Mouse (Mus musculus): ENCODE results near the gene Rab1a.
"Not testable (repeated sequence)": the region's sequence is repeated elsewhere in the genome, so short reads cannot be mapped to it uniquely, and the experiment has no call there.

Gene Rab1a

DNA sequence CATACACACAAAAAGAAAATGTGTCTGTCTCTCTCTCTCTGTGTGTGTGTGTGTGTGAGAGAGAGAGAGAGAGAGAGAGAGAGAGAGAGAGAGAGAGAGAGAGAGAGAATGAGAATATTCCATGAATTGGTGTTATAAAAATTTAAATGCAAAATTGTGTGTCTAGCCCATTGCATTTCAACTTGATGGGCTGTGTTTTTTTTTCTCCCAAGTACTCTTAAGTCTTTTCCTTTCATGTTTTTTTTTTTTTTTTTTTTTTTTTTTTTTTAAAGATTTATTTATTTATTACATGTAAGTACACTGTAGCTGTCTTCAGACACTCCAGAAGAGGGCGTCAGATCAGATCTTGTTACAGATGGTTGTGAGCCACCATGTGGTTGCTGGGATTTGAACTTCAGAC, 20.4 kb downstream of the Rab1a start:
- DNase-seq: not testable (repeated sequence)

DNA sequence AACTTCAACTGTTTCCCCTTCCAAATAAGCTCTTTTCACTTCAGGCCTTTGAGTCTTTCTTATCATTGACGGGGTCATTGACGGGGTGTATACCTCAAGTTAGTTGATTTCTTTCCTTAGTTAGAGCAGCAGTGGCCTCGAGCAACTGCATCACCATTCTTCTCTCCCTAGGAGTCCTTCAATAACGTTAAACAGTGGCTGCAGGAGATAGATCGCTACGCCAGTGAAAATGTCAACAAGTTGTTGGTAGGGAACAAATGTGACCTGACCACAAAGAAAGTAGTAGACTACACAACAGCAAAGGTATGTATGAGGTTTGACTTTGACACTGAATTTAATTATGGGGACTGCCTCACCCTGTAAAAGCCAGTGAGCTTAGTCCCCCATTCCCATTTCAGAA, 23.0 kb downstream of the Rab1a start:
- DNase-seq: no peak

DNA sequence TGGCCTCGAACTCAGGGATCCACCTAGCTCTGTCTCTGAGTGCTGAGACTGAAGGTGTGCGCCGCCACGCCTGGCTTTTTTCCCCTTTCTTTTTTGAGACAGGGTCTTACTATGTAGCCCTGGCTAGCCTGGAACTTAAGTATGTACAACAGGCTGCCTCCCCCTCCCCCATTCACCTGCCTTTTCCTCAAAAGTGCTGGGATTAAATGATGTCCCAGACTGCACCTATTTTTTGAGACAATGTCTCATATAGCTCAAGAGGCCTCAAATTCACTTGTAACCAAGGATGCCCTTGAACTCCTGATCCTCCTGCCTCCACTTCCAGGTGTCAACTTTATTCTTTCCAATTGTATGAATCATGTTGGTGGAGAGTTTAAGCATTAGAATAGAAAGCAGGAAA, 24.7 kb downstream of the Rab1a start:
- no peak for DNase-seq

DNA sequence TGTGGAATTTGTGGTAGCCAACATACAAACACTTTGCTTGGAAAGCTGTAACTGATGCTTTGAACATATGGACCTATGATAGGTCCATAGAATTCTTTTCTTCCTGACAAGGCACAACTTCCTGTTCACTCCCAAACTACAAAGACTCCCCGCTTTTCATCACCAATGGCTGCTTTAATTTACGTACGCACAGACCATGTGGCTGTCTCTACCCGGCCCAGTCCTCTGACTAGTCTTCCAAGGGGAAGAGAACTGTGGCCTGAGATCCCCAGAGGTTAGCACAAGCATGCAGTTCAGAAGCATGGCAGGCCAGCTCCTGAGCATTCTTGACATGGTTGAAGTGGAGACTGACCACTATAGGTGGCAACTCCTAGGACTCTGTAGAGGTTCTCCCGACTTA, 27.4 kb downstream of the Rab1a start:
- no peak for DNase-seq

DNA sequence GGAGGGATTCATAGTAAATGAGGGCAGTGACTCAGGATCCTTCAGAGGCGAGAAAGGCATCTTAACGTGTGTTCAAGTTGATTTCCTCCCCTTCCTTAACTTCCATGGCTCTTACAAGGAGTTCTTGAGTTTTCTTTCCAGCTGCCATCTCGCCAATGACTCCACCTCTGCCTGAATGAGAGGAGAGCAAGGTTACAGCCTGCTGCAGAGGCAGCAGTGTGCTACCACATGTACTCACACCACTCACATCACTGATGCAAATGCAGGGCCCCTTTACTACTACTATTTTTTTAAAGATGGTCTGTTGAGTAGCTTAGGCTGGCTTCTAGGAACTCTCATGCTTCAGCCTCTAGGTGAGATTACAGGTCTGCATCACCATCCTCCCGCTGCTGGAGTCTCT, 28.1 kb downstream of the Rab1a start:
- DNase-seq: no peak

DNA sequence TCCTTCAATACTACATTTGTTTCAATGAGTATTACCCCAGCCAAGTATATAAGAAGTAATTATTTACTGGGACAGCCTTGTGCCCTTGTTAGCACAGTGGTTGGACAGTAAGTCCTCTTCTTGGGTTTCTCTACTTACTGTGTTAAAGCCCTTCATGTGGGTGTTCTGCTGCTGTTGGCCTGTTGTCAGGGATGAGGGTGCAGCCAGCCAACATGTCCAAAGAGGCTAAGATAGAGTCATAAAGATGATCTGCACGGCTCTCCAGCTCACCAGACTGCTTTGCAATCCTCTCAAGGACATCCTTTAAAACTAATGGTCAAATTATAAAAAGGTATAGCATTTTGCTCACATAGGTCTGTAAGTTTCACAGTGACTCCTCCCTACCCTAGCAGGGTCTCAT, 29.1 kb downstream of the Rab1a start:
- no peak for DNase-seq

DNA sequence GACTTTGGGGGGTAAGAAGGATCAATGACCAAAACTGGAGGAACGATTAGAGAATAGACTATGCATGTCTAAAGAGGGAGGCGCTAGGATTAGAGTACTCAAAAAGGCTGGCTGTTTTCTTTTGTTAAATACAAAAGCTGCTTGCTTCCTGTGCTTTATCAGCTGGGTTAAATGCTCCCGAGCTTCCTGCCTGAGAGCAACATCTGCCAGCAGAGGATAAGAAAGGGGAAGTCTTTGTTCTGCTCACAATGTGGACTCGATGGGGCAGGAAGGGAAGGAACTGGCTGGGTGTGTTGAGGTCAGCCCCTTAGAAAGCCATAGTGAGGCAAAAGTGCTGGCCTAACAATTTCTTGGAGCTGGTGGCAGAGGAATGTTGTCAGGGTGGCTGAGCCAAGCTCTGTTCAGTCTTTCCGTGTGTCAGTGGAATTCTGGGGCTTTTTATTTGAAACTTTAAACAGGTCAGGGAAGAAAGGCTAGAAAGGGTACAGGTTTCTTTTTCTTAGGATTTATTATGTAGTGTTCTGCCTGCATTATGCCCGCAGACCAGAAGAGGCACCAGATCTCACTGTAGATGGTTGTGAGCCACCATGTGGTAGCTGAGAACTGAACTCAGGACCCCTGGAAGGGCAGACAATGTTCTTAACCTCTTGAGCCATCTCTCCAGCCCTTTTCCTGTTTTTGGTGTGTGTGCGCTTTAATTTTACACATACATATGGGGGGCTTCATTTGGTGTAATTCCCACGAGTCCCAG, 30.1 kb downstream of the Rab1a start:
- DNase-seq: peak; percentile 52 to 65

DNA sequence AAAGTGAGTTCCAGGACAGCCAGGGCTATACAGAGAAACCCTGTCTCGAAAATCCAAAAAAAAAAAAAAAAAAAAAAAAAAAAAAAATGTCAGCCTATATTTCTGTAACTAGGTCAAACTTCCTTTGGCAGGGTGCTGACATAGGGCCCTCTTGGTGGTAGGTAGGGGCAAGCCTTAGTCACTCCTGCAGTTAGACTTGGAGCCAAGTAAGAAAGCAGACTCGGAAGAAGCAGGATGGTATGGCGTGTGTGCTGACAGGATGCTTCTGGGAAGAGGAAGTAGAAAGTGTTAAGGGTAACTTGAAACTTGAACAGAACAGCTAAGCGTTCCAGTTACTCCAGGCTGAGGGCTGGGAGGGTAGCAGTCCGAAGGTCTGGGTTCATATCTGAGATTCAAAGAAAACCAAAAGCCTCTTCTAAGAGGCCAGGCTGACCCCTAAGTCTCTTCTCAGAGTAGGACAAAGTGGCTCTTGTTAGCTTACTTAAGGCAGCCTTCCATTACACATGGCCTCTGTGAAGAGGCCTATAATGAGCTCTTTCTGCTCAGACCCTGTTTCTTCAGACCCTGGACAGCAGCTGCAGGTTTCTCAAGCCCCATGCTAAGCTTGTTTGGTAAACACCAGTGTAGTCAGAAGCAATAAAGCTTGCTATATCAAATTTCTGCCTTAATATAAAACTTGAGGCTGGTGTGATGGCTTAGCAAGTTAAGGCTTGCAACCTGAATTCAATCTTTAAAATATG, 31.0 kb downstream of the Rab1a start:
- DNase-seq: no peak

DNA sequence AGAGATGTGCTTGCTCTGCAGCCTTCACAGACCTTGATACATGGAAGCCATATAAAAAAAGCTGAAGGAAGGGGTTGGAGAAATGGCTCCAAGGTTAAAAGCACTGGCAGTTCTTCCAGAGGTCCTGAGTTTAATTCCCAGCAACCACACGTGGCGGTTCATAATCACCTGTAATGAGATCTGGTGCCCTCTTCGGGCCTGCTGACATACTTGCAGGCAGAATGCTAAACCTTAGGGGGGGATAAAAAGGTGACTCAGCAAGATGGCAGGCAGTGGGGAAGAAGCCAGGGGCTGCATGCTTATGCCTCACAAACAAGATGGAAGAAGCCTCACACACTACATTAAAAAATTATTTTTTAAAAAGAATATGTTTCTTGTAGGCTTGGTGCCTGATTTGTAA, 33.0 kb downstream of the Rab1a start:
- DNase-seq: no peak

DNA sequence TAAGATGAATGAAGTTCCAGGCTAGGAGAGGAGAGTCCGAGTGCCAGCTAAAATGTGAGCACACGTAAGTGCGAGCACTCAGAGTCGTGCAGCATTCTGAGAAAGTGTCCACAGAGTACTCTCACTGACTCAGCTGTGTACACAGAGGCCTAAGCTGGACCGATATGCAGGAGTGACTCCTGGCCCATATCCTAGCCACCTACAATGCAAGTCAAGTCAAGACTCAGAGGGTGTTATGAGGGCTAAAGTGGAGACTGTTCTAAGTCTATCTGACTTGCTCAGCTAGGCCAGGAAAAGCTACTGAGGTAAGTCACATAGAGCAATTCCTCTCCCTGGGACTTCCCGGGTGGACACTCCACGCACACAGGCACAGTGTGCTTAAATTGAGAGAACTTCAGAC, 35.8 kb downstream of the Rab1a start:
- no peak for DNase-seq

DNA sequence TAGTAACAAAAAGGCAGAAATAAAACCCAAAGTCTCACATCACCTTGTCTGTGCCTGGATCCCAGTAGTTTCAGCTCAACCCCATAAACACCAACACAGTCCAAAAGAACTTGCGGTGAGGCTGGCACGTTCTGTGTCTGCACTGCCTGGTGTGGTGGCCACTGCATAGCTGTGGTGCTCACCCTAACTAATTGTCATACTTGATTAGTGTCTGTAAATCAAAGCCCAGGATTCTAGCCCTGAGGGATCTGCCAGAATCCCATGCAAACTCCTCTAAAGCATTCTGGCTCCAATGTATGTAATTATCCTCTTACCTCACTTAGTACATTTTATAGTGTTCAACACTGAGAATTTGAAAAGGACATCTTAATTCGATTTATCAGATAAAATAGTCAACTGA, 36.7 kb downstream of the Rab1a start:
- no peak for DNase-seq

DNA sequence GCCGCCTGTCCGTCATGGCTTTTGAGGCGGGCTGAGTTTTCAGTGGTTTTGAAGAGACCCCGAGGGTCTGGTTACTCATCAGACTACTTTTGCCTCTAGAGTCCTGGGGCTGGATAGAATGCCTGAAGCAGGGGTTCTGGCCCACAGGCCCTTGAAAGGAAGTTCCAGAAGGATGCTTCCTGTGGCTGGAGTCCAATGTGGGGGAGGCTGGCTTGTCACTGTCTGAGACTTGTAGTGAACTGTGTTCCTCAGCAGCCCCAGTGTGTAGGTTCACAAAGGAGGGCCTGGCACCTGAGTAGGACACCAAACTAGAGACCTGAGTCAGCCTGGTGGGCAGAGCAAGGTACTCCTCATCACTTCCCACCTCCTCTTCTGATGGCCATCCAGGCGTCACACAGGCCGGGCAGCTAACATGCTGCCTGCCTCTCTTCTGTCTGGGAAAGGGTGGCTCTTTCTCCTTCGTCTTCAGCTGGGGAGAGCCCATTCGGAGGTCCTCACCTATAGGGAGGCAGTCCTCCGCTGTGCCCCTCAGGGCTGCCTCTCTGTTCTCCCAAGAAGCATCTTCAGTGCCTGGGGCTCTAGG, 38.1 kb downstream of the Rab1a start:
- no peak for DNase-seq

DNA sequence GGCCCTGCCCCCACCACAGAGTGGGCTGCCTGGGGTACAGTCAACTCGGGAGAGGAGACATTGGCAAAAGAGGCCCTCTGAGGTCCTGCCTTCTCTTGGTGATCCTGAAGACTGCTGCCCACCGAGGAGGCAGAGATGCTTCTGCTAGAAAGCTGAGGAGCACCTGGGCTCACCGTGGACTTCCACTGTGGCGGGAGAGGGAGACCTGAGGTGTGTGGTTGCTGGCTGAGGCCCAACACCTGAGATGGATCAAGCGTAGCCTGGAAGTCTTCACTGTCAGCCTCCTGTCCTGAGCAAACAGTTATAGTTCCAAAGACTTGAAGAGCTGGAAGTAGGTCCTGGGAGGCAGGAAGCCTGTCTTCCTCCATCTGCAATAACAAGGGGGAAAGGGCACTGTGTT, 39.1 kb downstream of the Rab1a start:
- DNase-seq: no peak

DNA sequence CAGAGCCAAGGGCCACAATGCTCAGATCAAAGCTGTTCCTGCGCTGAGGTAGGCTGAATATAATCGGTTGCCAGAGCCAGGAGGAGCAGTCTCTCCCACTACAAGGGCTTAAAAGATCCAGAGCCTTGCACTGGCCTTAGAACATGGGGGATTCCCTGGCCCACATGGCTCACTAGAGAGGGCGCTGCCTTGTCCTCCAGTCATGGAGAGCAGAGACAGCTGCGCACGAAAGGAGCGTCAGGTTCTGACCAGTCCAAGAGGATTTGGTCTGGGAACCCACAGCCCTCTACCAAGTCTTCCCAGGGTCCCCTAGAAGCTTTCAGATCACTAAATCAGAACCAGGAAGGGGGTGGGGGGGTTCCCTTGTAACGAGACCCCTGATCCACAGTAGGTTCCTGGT, 40.1 kb downstream of the Rab1a start:
- no peak for DNase-seq

DNA sequence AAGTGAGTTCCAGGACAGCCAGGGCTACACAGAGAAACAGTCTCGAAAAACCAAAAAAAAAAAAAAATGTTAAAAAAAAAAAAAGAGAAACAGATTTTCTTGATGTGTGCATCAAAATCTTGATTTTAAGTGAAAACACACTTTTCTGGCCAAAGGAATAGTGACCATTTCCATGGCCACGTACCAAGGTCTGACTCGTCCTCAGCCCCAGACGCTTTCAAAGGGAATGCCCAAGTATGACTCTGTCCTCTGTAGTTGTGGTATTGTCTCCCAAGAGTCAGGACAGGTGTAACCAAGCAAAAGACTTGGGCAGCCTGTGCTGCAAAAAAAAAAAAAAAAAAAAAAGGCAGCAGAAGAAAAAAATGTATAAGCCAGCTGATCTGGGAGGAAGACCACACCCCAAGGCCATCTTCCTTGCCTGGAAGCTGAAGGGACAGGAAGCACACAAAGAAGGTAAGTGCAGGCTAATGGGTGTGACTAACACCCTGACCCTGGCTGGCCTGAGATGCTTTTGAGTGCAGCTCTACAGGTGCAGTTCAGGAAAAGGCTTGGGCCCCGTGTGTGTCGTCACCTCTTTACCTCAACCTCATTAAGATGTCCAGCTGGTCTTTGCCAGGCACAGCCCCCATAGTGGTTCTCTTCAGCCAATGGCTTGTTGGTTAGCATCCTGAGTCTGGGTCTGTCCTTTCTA, 41.3 kb downstream of the Rab1a start:
- DNase-seq: no peak

DNA sequence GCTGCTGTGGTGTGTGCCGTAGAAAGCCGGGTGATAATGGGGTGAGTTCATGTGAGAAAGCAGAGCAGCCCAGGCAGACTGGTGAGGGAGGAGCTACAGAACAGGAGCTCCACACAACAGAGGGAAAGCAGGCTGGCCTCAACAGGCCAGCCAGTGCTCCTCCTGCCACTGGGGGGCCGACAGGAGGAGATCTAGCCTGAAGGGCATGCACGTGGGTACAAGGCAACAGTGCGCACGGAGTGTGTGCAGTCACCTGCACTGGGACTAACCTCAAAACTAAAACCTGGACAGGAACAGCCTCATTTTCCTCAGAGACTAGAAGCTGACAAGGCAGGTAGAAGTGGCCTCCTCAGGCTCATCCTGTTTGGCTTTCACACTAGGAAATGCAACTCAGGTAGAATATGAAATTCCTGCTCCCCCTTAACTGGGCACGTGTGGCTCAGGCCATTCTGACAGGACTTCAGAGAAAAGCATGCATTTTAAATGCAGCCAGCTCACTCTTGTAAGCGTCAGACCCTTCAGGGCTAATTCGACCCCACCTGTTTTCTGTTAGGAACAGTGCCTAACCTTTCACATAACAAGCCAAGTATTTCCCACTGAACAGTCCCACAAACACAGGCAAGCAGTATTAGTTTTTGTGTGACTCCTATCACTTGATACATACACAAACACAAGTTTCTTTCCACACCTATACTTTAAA, 42.1 kb downstream of the Rab1a start:
- peak; percentile 39 to 49 for DNase-seq

DNA sequence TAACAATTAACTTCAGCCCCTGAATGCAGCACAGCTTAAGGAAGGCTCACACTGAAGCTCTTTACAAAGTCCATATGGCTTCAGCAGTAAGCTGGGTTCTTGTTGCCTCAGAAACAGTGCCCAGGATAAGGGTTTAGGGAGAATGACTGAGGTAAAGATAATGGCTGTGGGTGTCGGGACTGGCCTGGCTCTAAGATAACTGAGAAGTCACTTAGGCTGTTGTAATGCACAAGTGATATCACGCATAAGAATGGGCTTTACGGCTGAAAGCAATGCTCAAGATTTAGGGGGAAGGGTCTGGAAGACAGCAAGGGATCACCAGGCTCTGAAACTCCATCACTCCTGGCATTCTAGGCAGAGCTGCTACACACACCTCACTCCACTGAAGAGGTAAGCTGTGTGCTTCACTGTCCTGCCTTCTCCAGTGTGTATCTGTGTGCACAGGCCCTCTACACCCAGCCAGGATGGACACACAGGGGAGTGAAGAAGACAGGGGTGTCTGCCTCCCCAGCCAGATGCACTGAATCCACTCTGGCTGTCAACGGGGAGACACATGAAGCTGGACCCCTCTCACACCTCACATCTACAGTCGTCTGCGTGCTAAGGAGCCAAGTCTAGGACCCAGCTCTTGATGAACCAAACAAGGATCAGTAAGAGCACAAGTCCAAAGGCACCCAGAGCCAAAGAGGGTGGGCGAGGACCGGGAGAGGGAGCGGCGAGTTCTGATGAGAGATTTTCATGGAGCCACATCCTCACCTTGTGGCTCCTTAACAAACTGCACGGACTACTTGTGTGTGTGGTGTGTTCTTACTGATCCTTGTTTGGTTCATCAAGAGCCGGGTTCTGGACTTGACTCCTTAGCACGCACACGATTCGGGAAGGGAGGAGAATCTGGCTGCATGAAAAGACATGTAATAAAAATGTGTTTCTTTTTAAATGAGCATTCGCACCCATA, 43.4 kb downstream of the Rab1a start:
- no peak for DNase-seq

DNA sequence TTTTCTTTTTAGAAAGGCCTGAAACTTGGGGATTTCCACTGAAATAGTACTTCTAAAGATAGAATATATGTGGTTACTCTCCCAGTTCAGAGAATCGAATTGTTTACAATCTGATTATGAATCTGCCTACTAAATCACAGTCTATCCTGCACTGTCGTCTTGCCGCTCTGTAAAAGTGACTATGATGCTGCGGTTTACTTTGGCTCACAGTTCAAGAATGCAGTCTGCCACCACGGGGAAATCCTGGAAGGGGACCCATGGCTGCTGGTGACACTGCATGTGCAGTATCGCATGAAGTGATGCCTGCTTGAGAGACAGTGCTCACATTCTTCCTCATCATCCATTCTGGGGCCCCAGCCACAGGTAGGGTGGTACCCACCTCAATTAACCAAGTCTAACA, 44.1 kb downstream of the Rab1a start:
- no peak for DNase-seq

DNA sequence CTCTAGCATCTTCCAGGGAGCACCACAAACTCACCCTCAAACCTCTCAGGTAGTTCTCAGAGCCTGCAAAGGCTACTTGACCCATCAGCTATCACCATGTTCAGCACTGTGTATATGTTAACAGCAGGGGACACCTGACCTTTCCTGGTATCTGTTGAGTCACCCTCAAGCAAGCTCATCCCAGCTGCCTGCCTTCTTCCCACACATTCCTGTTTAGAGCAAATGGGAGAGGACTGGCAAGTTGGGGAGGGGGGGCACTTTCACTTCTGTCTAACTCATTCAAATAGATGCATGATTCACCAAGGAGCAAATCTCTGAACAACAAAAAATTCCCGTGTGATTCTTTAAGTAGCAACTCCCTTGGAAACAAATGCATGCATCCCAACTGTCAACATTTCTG, 45.4 kb downstream of the Rab1a start:
- no peak for DNase-seq

DNA sequence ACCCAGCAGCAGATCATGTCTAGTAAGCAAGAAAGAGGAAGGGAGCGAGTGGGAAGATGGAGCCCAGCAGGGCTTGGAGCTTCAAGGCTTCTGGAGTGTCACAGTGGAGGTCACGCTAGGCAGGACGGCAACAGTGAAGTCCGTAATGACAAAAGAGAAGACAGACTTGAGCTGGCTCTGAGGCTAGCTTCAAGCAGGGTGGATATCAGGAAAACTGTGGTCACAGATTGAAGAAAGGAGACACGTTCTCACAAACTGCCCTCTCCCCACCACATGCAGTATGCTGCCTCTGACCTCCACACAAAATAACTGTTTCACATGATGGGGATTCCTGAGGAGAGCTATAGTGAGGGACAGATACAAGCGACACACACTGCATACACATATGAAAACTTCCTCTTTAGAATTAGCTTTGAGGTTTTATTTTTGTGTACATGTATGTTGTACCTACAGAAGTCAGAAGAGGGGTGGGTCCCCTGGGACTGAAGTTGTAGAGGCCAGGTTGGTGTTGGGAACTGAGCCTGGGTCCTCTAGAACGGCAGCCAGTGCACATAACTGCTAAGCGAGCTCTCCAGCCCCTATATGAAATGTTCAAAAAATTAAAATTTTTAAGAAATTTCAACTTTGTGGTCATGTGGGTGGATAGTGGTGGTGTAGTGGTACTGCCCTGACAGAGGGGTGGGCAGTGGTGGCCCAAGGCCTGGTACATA, 46.1 kb downstream of the Rab1a start:
- no peak for DNase-seq

DNA sequence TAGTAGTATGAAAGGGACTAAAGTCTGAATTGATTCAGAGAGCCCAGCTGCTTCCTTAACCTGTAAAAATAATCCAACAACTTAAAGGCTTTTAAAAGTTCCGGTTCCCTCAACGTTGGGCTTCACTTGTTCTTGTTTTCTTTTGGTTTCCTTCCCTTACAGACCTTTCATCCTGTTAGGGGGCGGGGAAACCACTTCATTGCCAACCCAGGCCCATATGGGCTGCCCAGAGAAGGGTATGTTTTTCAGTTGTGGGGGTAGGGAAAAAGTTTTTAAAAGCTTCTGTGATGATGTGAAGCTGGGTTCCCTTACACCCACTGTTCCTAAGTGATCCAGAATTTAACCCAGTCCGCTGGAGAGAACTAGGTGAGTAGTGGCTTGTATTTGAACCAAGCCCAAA, 47.0 kb downstream of the Rab1a start:
- no peak for DNase-seq

Measured in kidney, adult 8-10 months (tissue).